8 mouse cellular contexts compared by ENCODE assay signal in genomic region chr9:79792841-79793835, GRCm38 (mm10). TPM values are rescaled to one million over a fixed set of nuclear protein-coding genes. Genes with fewer than 3 reads are reported as not detected.
DNase-seq lines count a peak whose midpoint lies in the region; ATAC-seq lines count a peak whose summit lies in the region.

Tmem30a (minus strand) TSS chr9:79793507.

- no peaks in the 10 kb centered on the region for H3K4me1 ChIP-seq in hindbrain, embryonic 11.5 days (replicated peaks; ENCODE audit: control insufficient read depth, insufficient read depth, low read length)

- no peaks in the 10 kb centered on the region for H3K36me3 ChIP-seq in hindbrain, embryonic 11.5 days (ENCODE audit: control insufficient read depth, insufficient read depth, low read length)

- H3K9me3 ChIP-seq in hindbrain, embryonic 11.5 days (ENCODE audit: control insufficient read depth, low read length) = no peaks in the 10 kb centered on the region

- H3K9ac ChIP-seq in hindbrain, embryonic 11.5 days (ENCODE audit: low read depth, low read length) = peak within 1 kb of the TSS; percentile 74

- ATAC-seq in hindbrain, embryonic 11.5 days (ENCODE audit: low FRiP score) = peak; percentile 98

- H3K27ac ChIP-seq in hindbrain, embryonic 11.5 days (ENCODE audit: low read depth, low read length) = peak within 1 kb of the TSS; percentile 75

- WGBS in hindbrain, embryonic 11.5 days = under 1% methylated on average over 89 of the region's 91 CpGs

- H3K4me3 ChIP-seq in hindbrain, embryonic 11.5 days (ENCODE audit: low read depth, low read length) = peak within 1 kb of the TSS; percentile 82

- peak; percentile 99 for DNase-seq in Muller cell, postnatal 12 days (ENCODE audit: inconsistent ontology term)
- peak; percentile 99 for DNase-seq in cerebellum, adult 9-11 months
- DNase-seq in frontal cortex, adult 2 months (ENCODE audit: extremely low spot score in 1 of 2, low spot score in 1 of 2) = peak; percentile 93 to 96
- peak; percentile 98 for DNase-seq in hindbrain, embryonic 11.5 days (ENCODE audit: low spot score)
- DNase-seq in layer of hippocampus, postnatal 10 days (ENCODE audit: low spot score in 2 of 2) = peak; percentile 90 to 95
- DNase-seq in lung, postnatal 10 days = peak; percentile 96
- DNase-seq in ovary, postnatal 36 days (ENCODE audit: low spot score) = peak; percentile 94
- DNase-seq in thymus, postnatal 25 days = peak; percentile 89

- peak within 1 kb of the TSS; percentile 39 for H3K4me2 ChIP-seq in hindbrain, embryonic 11.5 days (replicated peaks; ENCODE audit: low read depth, low read length)

- no peaks in the 10 kb centered on the region for H3K27me3 ChIP-seq in hindbrain, embryonic 11.5 days (ENCODE audit: control insufficient read depth, insufficient read depth, low read length)

RNA-seq across cellular contexts. Expression of gene Tmem30a, which starts in this region (rescaled TPM):
- 131 and 132 TPM in 2 replicates for polyA plus RNA-seq in frontal cortex, adult 2 months (2012; rRNA removed)
- polyA plus RNA-seq in hindbrain, embryonic 11.5 days (2014; fragmentation: Nextera tagmentation; extraction: Ambion mirVana) = 95.1 and 97.2 TPM in 2 replicates
- 100 to 1,000 TPM; 165 to 176 TPM for total RNA-seq in layer of hippocampus, postnatal 10 days (2021)

Comparison
In these comparisons a context has a peak if more than half of its experiments do, and no peak if none do; other contexts are left out.
1. Peak in every context shown above with its lines: DNase-seq, ATAC-seq, H3K4me3 ChIP-seq and H3K27ac ChIP-seq.